Mouse (Mus musculus): ENCODE measurements at regions not wholly inside any gene's neighbourhood (a gene's known extent, or its start where the extent isn't known, plus 50 kb on each side); places are given as distances from the start of the nearest gene placed in this dataset.

- no peak for ATAC-seq (ENCODE audit: extremely low read depth, insufficient number of reproducible peaks, low FRiP score, poor library complexity, severe bottlenecking)
- H3K36me3 ChIP-seq (replicated peaks) = no peaks in the 10 kb centered on the region
- TF ChIP-seq CTCF (IDR thresholded peaks at IDR 0.05; ENCODE audit: low read depth, low read length) = no peak
- no peak for TF ChIP-seq GATA1 (IDR thresholded peaks at IDR 0.05; ENCODE audit: borderline replicate concordance, low read length)
- TF ChIP-seq GATA2 (IDR thresholded peaks at IDR 0.05; ENCODE audit: borderline replicate concordance, low read depth, low read length) = no peak
- no peak for TF ChIP-seq TAL1 (conservative IDR thresholded peaks at IDR 0.05; ENCODE audit: low read depth, low read length)
- no peak for TF ChIP-seq POLR2AphosphoS5 (IDR thresholded peaks at IDR 0.05; ENCODE audit: insufficient replicate concordance, low read depth, low read length)
- H3K4me1 ChIP-seq (ENCODE audit: insufficient read depth, low read depth, low read length) = no peaks in the 10 kb centered on the region
- no peaks in the 10 kb centered on the region for H3K27me3 ChIP-seq (ENCODE audit: insufficient read depth, low read length)
- no peak overlapping the region for H3K4me3 ChIP-seq (ENCODE audit: low read depth, low read length)
- peaks cover 68% of the 10 kb centered on the region for H3K9me3 ChIP-seq (replicated peaks)
- DNase-seq (ENCODE audit: low spot score) = no peak
Observed at GRCm38 (mm10) chr2:169464106-169464505, 123.4 kb downstream of the Gm11011 start.

GRCm38 (mm10) chr2:169461491-169462039, 126.0 kb downstream of the Gm11011 start:
- TF ChIP-seq GATA2 (IDR thresholded peaks at IDR 0.05; ENCODE audit: borderline replicate concordance, low read depth, low read length) (no peak), POLR2AphosphoS5 (IDR thresholded peaks at IDR 0.05; ENCODE audit: insufficient replicate concordance, low read depth, low read length) (no peak), GATA1 (IDR thresholded peaks at IDR 0.05; ENCODE audit: borderline replicate concordance, low read length) (no peak), CTCF (IDR thresholded peaks at IDR 0.05; ENCODE audit: low read depth, low read length) (no peak)
- peaks cover 67% of the 10 kb centered on the region for H3K9me3 ChIP-seq (replicated peaks)
- no peak overlapping the region for H3K4me3 ChIP-seq (ENCODE audit: low read depth, low read length)
- DNase-seq (ENCODE audit: low spot score) (no peak), ATAC-seq (ENCODE audit: extremely low read depth, insufficient number of reproducible peaks, low FRiP score, poor library complexity, severe bottlenecking) (no peak)
- H3K4me1 ChIP-seq (ENCODE audit: insufficient read depth, low read depth, low read length) = no peaks in the 10 kb centered on the region
- no peaks in the 10 kb centered on the region for H3K36me3 ChIP-seq (replicated peaks)
- no peaks in the 10 kb centered on the region for H3K27me3 ChIP-seq (ENCODE audit: insufficient read depth, low read length)

DNA sequence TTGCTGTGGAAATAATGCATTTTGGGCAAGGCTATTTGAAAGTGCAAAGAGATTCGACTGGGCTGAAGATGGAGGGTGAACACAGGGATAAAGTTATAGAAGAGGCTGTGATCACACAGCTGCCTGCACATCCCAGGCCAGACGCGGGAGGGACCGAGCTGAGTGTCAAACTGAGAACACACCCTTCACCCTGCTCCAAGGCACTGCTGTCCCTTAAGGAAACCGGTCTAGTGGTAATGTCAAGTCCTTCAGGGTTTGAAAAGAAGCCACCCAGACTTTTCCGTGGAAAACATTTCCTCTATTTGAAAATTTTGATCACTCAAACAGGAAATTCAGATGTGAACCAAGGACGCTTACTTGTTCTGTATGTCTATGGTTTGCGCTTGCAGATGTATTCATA, 134.6 kb downstream of the Gm11011 start:
- TF ChIP-seq GATA1 (IDR thresholded peaks at IDR 0.05; ENCODE audit: borderline replicate concordance, low read length) = no peak
- TF ChIP-seq POLR2AphosphoS5 (IDR thresholded peaks at IDR 0.05; ENCODE audit: insufficient replicate concordance, low read depth, low read length) = no peak
- no peak for TF ChIP-seq GATA2 (IDR thresholded peaks at IDR 0.05; ENCODE audit: borderline replicate concordance, low read depth, low read length)
- TF ChIP-seq TAL1 (conservative IDR thresholded peaks at IDR 0.05; ENCODE audit: low read depth, low read length) = no peak
- no peak for TF ChIP-seq CTCF (IDR thresholded peaks at IDR 0.05; ENCODE audit: low read depth, low read length)
- Histone ChIP-seq H3K36me3 (replicated peaks) (no peaks in the 10 kb centered on the region), H3K4me1 (ENCODE audit: insufficient read depth, low read depth, low read length) (no peaks in the 10 kb centered on the region), H3K4me3 (ENCODE audit: low read depth, low read length) (no peak overlapping the region), H3K27me3 (ENCODE audit: insufficient read depth, low read length) (no peaks in the 10 kb centered on the region), H3K9me3 (replicated peaks) (peaks cover 67% of the 10 kb centered on the region)
- DNase-seq (ENCODE audit: low spot score) (no peak), ATAC-seq (ENCODE audit: extremely low read depth, insufficient number of reproducible peaks, low FRiP score, poor library complexity, severe bottlenecking) (no peak)

DNA sequence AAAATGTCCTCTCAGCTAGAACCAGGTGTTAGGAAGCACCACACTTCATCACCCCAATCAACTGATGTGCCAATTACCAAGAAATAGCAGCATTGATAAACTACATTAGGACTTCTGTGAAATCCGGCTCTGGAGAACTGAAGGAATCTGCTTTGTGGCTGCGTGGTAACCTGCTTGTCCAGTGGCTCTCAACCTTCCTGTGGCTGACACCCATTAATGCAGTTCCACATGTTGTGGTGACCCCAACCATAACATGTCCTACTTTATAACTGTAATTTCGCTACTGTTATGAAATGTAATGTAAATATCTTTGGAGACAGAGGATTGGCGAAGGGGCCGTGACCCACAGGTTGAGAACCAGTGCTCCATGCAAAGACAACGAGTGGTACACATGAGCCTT, 136.7 kb downstream of the Gm11011 start:
- Histone ChIP-seq H3K9me3 (replicated peaks) (peaks cover 67% of the 10 kb centered on the region), H3K4me1 (ENCODE audit: insufficient read depth, low read depth, low read length) (no peaks in the 10 kb centered on the region), H3K27me3 (ENCODE audit: insufficient read depth, low read length) (no peaks in the 10 kb centered on the region), H3K4me3 (ENCODE audit: low read depth, low read length) (no peak overlapping the region), H3K36me3 (replicated peaks) (no peaks in the 10 kb centered on the region)
- DNase-seq (ENCODE audit: low spot score) (no peak), ATAC-seq (ENCODE audit: extremely low read depth, insufficient number of reproducible peaks, low FRiP score, poor library complexity, severe bottlenecking) (no peak)
- TF ChIP-seq GATA1 (IDR thresholded peaks at IDR 0.05; ENCODE audit: borderline replicate concordance, low read length) = no peak
- no peak for TF ChIP-seq CTCF (IDR thresholded peaks at IDR 0.05; ENCODE audit: low read depth, low read length)
- TF ChIP-seq TAL1 (conservative IDR thresholded peaks at IDR 0.05; ENCODE audit: low read depth, low read length) = no peak
- TF ChIP-seq POLR2AphosphoS5 (IDR thresholded peaks at IDR 0.05; ENCODE audit: insufficient replicate concordance, low read depth, low read length) = no peak
- no peak for TF ChIP-seq GATA2 (IDR thresholded peaks at IDR 0.05; ENCODE audit: borderline replicate concordance, low read depth, low read length)

GRCm38 (mm10) chr2:169447495-169448280, 139.9 kb downstream of the Gm11011 start:
- Histone ChIP-seq H3K36me3 (replicated peaks) (no peaks in the 10 kb centered on the region), H3K9me3 (replicated peaks) (peaks cover 82% of the 10 kb centered on the region), H3K27me3 (ENCODE audit: insufficient read depth, low read length) (no peaks in the 10 kb centered on the region), H3K4me1 (ENCODE audit: insufficient read depth, low read depth, low read length) (no peaks in the 10 kb centered on the region), H3K4me3 (ENCODE audit: low read depth, low read length) (no peak overlapping the region)
- ATAC-seq (ENCODE audit: extremely low read depth, insufficient number of reproducible peaks, low FRiP score, poor library complexity, severe bottlenecking) = no peak
- no peak for DNase-seq (ENCODE audit: low spot score)
- TF ChIP-seq GATA1 (IDR thresholded peaks at IDR 0.05; ENCODE audit: borderline replicate concordance, low read length) (no peak), CTCF (IDR thresholded peaks at IDR 0.05; ENCODE audit: low read depth, low read length) (no peak), POLR2AphosphoS5 (IDR thresholded peaks at IDR 0.05; ENCODE audit: insufficient replicate concordance, low read depth, low read length) (no peak), TAL1 (conservative IDR thresholded peaks at IDR 0.05; ENCODE audit: low read depth, low read length) (no peak), GATA2 (IDR thresholded peaks at IDR 0.05; ENCODE audit: borderline replicate concordance, low read depth, low read length) (no peak)

- DNase-seq (ENCODE audit: low spot score) (no peak), ATAC-seq (ENCODE audit: extremely low read depth, insufficient number of reproducible peaks, low FRiP score, poor library complexity, severe bottlenecking) (no peak)
- H3K4me1 ChIP-seq (ENCODE audit: insufficient read depth, low read depth, low read length) = no peaks in the 10 kb centered on the region
- H3K9me3 ChIP-seq (replicated peaks) = peaks cover 86% of the 10 kb centered on the region
- H3K4me3 ChIP-seq (ENCODE audit: low read depth, low read length) = no peak overlapping the region
- no peaks in the 10 kb centered on the region for H3K36me3 ChIP-seq (replicated peaks)
- no peaks in the 10 kb centered on the region for H3K27me3 ChIP-seq (ENCODE audit: insufficient read depth, low read length)
- TF ChIP-seq GATA1 (IDR thresholded peaks at IDR 0.05; ENCODE audit: borderline replicate concordance, low read length) = no peak
- no peak for TF ChIP-seq CTCF (IDR thresholded peaks at IDR 0.05; ENCODE audit: low read depth, low read length)
- no peak for TF ChIP-seq TAL1 (conservative IDR thresholded peaks at IDR 0.05; ENCODE audit: low read depth, low read length)
- no peak for TF ChIP-seq GATA2 (IDR thresholded peaks at IDR 0.05; ENCODE audit: borderline replicate concordance, low read depth, low read length)
- no peak for TF ChIP-seq POLR2AphosphoS5 (IDR thresholded peaks at IDR 0.05; ENCODE audit: insufficient replicate concordance, low read depth, low read length)
Observed at GRCm38 (mm10) chr2:169445877-169446276, 141.7 kb downstream of the Gm11011 start.
